Mouse (Mus musculus): ENCODE measurements at regions not wholly inside any gene's neighbourhood (a gene's known extent, or its start where the extent isn't known, plus 50 kb on each side); places are given as distances from the start of the nearest gene placed in this dataset.

GRCm38 (mm10) chr2:146565693-146566092, 53.5 kb upstream of the Ralgapa2 start:
- ATAC-seq (ENCODE audit: insufficient number of reproducible peaks, insufficient read depth, low FRiP score, low read depth), result no peak
- no peak overlapping the region for H3K9ac ChIP-seq (ENCODE audit: low read length)
- H3K27me3 ChIP-seq (ENCODE audit: control insufficient read depth, insufficient read depth, low read length), result no peaks in the 10 kb centered on the region
- H3K4me1 ChIP-seq (ENCODE audit: control insufficient read depth in 2 of 2, insufficient read depth in 2 of 2, low read length in 2 of 2), result peaks cover 6 to 7% of the 10 kb centered on the region in 2 experiments; a peak in 2 of 4 replicates
- H3K9me3 ChIP-seq (ENCODE audit: control insufficient read depth, low read length), result no peaks in the 10 kb centered on the region
- no peak overlapping the region for H3K4me3 ChIP-seq (ENCODE audit: control insufficient read depth in 1 of 2, insufficient read depth in 1 of 2, low read depth in 1 of 2, low read length in 2 of 2)
- no peak overlapping the region for H3K27ac ChIP-seq (replicated peaks in 1 of 2; ENCODE audit: control insufficient read depth in 1 of 2, insufficient read depth in 1 of 2, low read depth in 2 of 2, low read length in 2 of 2)
- H3K4me2 ChIP-seq (ENCODE audit: low read length), result no peak overlapping the region
- 63% methylated on average over 6 of the region's 6 CpGs for WGBS
- no peaks in the 10 kb centered on the region for H3K36me3 ChIP-seq (ENCODE audit: control insufficient read depth, insufficient read depth, low read length)

GRCm38 (mm10) chr2:146568171-146568842, 56.2 kb upstream of the Ralgapa2 start:
- Histone ChIP-seq H3K9ac (ENCODE audit: low read length) (no peak overlapping the region), H3K36me3 (ENCODE audit: control insufficient read depth, insufficient read depth, low read length) (no peaks in the 10 kb centered on the region), H3K4me3 (ENCODE audit: control insufficient read depth in 1 of 2, insufficient read depth in 1 of 2, low read depth in 1 of 2, low read length in 2 of 2) (no peak overlapping the region), H3K27ac (replicated peaks in 1 of 2; ENCODE audit: control insufficient read depth in 1 of 2, insufficient read depth in 1 of 2, low read depth in 2 of 2, low read length in 2 of 2) (no peak overlapping the region), H3K9me3 (ENCODE audit: control insufficient read depth, low read length) (no peaks in the 10 kb centered on the region), H3K27me3 (ENCODE audit: control insufficient read depth, insufficient read depth, low read length) (no peaks in the 10 kb centered on the region), H3K4me2 (ENCODE audit: low read length) (no peak overlapping the region), H3K4me1 (ENCODE audit: control insufficient read depth in 2 of 2, insufficient read depth in 2 of 2, low read length in 2 of 2) (peaks cover 6 to 7% of the 10 kb centered on the region in 2 experiments; a peak in 2 of 4 replicates)
- ATAC-seq (ENCODE audit: insufficient number of reproducible peaks, insufficient read depth, low FRiP score, low read depth), result no peak
- 69% methylated on average over 11 of the region's 11 CpGs for WGBS

GRCm38 (mm10) chr2:146571036-146571435, 58.9 kb upstream of the Ralgapa2 start:
- Histone ChIP-seq H3K27me3 (ENCODE audit: control insufficient read depth, insufficient read depth, low read length) (no peaks in the 10 kb centered on the region), H3K9ac (ENCODE audit: low read length) (no peak overlapping the region), H3K4me1 (ENCODE audit: control insufficient read depth in 2 of 2, insufficient read depth in 2 of 2, low read length in 2 of 2) (peaks cover 10 to 16% of the 10 kb centered on the region in 2 experiments), H3K4me3 (ENCODE audit: control insufficient read depth in 1 of 2, insufficient read depth in 1 of 2, low read depth in 1 of 2, low read length in 2 of 2) (no peak overlapping the region), H3K36me3 (ENCODE audit: control insufficient read depth, insufficient read depth, low read length) (no peaks in the 10 kb centered on the region), H3K9me3 (ENCODE audit: control insufficient read depth, low read length) (no peaks in the 10 kb centered on the region), H3K27ac (replicated peaks in 1 of 2; ENCODE audit: control insufficient read depth in 1 of 2, insufficient read depth in 1 of 2, low read depth in 2 of 2, low read length in 2 of 2) (no peak overlapping the region), H3K4me2 (ENCODE audit: low read length) (no peak overlapping the region)
- 90% methylated on average over 11 of the region's 11 CpGs for WGBS
- no peak for ATAC-seq (ENCODE audit: insufficient number of reproducible peaks, insufficient read depth, low FRiP score, low read depth)

GRCm38 (mm10) chr2:146571857-146572256, 59.7 kb upstream of the Ralgapa2 start:
- no peak for ATAC-seq (ENCODE audit: insufficient number of reproducible peaks, insufficient read depth, low FRiP score, low read depth)
- Histone ChIP-seq H3K4me3 (ENCODE audit: control insufficient read depth in 1 of 2, insufficient read depth in 1 of 2, low read depth in 1 of 2, low read length in 2 of 2) (no peak overlapping the region), H3K9ac (ENCODE audit: low read length) (no peak overlapping the region), H3K4me2 (ENCODE audit: low read length) (no peak overlapping the region), H3K36me3 (ENCODE audit: control insufficient read depth, insufficient read depth, low read length) (no peaks in the 10 kb centered on the region), H3K9me3 (ENCODE audit: control insufficient read depth, low read length) (no peaks in the 10 kb centered on the region), H3K4me1 (ENCODE audit: control insufficient read depth in 2 of 2, insufficient read depth in 2 of 2, low read length in 2 of 2) (peaks cover 14 to 24% of the 10 kb centered on the region in 2 experiments), H3K27ac (replicated peaks in 1 of 2; ENCODE audit: control insufficient read depth in 1 of 2, insufficient read depth in 1 of 2, low read depth in 2 of 2, low read length in 2 of 2) (no peak overlapping the region), H3K27me3 (ENCODE audit: control insufficient read depth, insufficient read depth, low read length) (no peaks in the 10 kb centered on the region)
- WGBS, result 85% methylated on average over 9 of the region's 9 CpGs

GRCm38 (mm10) chr2:146575610-146576297, 63.6 kb upstream of the Ralgapa2 start:
- peak; percentile 72; the same call in 1 of the 2 replicates for ATAC-seq (ENCODE audit: insufficient number of reproducible peaks, insufficient read depth, low FRiP score, low read depth)
- Histone ChIP-seq H3K36me3 (ENCODE audit: control insufficient read depth, insufficient read depth, low read length) (no peaks in the 10 kb centered on the region), H3K27me3 (ENCODE audit: control insufficient read depth, insufficient read depth, low read length) (no peaks in the 10 kb centered on the region), H3K4me1 (ENCODE audit: control insufficient read depth in 2 of 2, insufficient read depth in 2 of 2, low read length in 2 of 2) (peaks cover 9 to 17% of the 10 kb centered on the region in 2 experiments), H3K4me2 (ENCODE audit: low read length) (peak overlapping the region; percentile 14; the same call in 1 of the 2 replicates), H3K4me3 (ENCODE audit: control insufficient read depth in 1 of 2, insufficient read depth in 1 of 2, low read depth in 1 of 2, low read length in 2 of 2) (no peak overlapping the region), H3K27ac (replicated peaks in 1 of 2; ENCODE audit: control insufficient read depth in 1 of 2, insufficient read depth in 1 of 2, low read depth in 2 of 2, low read length in 2 of 2) (peak overlapping the region; percentile 80 to 83), H3K9me3 (ENCODE audit: control insufficient read depth, low read length) (no peaks in the 10 kb centered on the region), H3K9ac (ENCODE audit: low read length) (no peak overlapping the region)
- 28% methylated on average over 3 of the region's 3 CpGs for WGBS

- Histone ChIP-seq H3K27ac (replicated peaks in 1 of 2; ENCODE audit: control insufficient read depth in 1 of 2, insufficient read depth in 1 of 2, low read depth in 2 of 2, low read length in 2 of 2) (peak overlapping the region; percentile 80 to 83), H3K4me1 (ENCODE audit: control insufficient read depth in 2 of 2, insufficient read depth in 2 of 2, low read length in 2 of 2) (peaks cover 9 to 17% of the 10 kb centered on the region in 2 experiments), H3K36me3 (ENCODE audit: control insufficient read depth, insufficient read depth, low read length) (no peaks in the 10 kb centered on the region), H3K27me3 (ENCODE audit: control insufficient read depth, insufficient read depth, low read length) (no peaks in the 10 kb centered on the region), H3K9me3 (ENCODE audit: control insufficient read depth, low read length) (no peaks in the 10 kb centered on the region), H3K9ac (ENCODE audit: low read length) (no peak overlapping the region), H3K4me2 (ENCODE audit: low read length) (peak overlapping the region; percentile 14; the same call in 1 of the 2 replicates), H3K4me3 (ENCODE audit: control insufficient read depth in 1 of 2, insufficient read depth in 1 of 2, low read depth in 1 of 2, low read length in 2 of 2) (no peak overlapping the region)
- ATAC-seq (ENCODE audit: insufficient number of reproducible peaks, insufficient read depth, low FRiP score, low read depth), result no peak
- WGBS, result 41% methylated on average over 4 of the region's 4 CpGs
These were observed 64.3 kb upstream of the Ralgapa2 start for GRCm38 (mm10) chr2:146576298-146576905.

GRCm38 (mm10) chr2:146577096-146577495, 65.0 kb upstream of the Ralgapa2 start:
- Histone ChIP-seq H3K9ac (ENCODE audit: low read length) (no peak overlapping the region), H3K9me3 (ENCODE audit: control insufficient read depth, low read length) (no peaks in the 10 kb centered on the region), H3K4me2 (ENCODE audit: low read length) (no peak overlapping the region), H3K4me3 (ENCODE audit: control insufficient read depth in 1 of 2, insufficient read depth in 1 of 2, low read depth in 1 of 2, low read length in 2 of 2) (no peak overlapping the region), H3K36me3 (ENCODE audit: control insufficient read depth, insufficient read depth, low read length) (no peaks in the 10 kb centered on the region), H3K27ac (replicated peaks in 1 of 2; ENCODE audit: control insufficient read depth in 1 of 2, insufficient read depth in 1 of 2, low read depth in 2 of 2, low read length in 2 of 2) (no peak overlapping the region), H3K4me1 (ENCODE audit: control insufficient read depth in 2 of 2, insufficient read depth in 2 of 2, low read length in 2 of 2) (peaks cover 9 to 17% of the 10 kb centered on the region in 2 experiments), H3K27me3 (ENCODE audit: control insufficient read depth, insufficient read depth, low read length) (no peaks in the 10 kb centered on the region)
- 84% methylated on average over 3 of the region's 3 CpGs for WGBS
- no peak for ATAC-seq (ENCODE audit: insufficient number of reproducible peaks, insufficient read depth, low FRiP score, low read depth)

All from heart, embryonic 14.5 days (tissue).